Mouse (Mus musculus) telencephalon, adult 2 months (tissue): ENCODE measurements around the gene Cyp4f37.

ENCODE experiments used
- DNase-seq: peaks from one replicate; pipeline ENCODE4 v3.0.0-alpha.2; 2011; ENCODE audit warnings: low read depth, low spot score

Cyp4f37 gene

GRCm38 (mm10) chr17:32685048-32685750, 64.1 kb downstream of the Cyp4f37 start, which contains the start of gene Cyp4f15:
Gene Cyp4f15 (plus strand): TSS chr17:32685627.
- DNase-seq, result no peak
